Mouse (Mus musculus) cerebellum, adult 11 months (tissue): Measurements from ENCODE around the gene Galnt12.
"Not testable (repeated sequence)": the region's sequence is repeated elsewhere in the genome, so short reads cannot be mapped to it uniquely, and the experiment has no call there.

Experiments used
- DNase-seq: peaks from one replicate; pipeline ENCODE4 v3.0.0; 2022

The Galnt12 gene

DNA sequence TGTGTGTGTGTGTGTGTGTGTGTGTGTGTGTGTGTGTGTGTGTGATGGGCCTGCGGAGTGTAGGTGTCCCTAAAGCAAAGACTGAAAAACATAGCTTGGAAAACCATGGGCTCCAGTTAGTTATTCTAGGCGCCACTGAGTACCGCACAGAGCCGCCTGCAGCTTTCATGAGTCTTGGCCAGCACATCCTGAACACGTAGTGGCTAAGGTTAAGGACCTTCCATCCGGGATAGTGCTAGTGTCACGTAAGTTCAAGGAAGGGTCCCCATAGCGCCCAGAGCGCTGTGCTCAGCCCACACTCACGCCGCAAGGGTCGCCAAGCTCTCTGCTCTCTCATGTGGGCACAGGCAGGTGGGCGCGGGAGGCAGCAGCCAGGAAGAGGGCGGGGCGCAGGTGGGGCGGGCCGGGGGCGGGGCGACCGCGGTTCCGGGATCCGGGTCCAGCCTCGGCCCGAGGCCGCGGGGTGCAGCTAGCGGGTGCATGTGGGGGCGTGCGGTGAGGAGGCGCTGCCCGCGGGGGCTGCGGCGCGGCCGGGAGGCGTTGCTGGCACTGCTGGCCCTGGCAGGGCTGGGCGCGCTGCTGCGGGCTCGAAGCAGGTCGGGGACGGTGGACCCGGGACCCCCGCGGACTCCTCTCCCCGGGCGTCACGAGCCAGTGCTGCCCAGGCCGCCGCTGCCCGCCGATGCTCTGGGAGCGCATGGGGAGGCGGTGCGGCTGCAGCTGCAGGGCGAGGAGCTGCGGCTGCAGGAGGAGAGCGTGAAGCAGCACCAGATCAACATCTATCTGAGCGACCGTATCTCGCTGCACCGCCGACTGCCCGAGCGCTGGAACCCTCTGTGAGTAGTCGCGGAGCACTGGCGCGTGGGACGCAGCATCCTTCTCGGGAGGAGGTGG is at the start of gene Galnt12:
Gene Galnt12, plus strand, starts transcription at position 417 of the 894 bp plus-strand sequence.
- no peak for DNase-seq

DNA sequence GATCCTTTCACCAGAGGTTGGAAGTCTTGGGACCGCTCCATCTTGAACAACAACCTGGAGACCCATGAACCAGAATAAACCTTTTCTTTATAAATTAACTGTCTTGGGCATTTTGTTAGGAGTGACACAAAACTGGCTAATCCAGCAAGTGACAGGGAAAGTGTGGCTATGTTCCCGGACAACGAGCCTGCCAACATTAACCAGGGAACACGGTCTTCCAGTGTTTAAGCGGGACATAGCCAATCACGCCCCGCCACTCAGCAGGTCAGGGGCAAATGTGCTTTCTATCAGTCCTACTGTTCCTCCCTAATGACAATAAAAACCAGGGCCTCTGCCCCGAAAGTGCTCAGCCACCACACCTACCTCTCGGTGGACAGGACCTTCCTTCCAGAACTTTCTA is 47.8 kb upstream of the Galnt12 start:
- DNase-seq = no peak

- no peak for DNase-seq
Observed at GRCm38 (mm10) chr4:47046974-47047373, 44.7 kb upstream of the Galnt12 start.

DNA sequence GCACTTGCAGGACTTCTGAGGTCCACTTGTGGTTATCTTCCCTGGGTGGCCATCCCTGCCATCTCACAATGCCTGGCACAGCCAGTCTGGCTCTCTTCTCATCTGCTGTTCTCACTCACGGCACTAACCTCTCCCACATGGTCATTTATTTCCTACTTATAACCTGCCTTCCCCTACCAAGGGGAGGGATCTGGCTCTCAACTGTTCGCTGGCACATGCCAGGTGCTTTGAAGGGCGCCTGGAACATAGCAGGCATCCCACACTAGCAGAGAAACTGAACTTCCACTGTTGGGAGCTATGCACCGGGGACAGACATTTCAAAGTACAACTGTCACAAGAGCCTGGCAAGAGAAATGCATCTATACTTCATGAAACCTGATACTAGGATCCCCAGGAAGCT is 43.9 kb upstream of the Galnt12 start:
- DNase-seq = no peak

GRCm38 (mm10) chr4:47049216-47049615 is 42.5 kb upstream of the Galnt12 start:
- DNase-seq = no peak

GRCm38 (mm10) chr4:47050167-47050566 is 41.5 kb upstream of the Galnt12 start:
- DNase-seq = peak; percentile 84

GRCm38 (mm10) chr4:47050642-47051381 is 40.9 kb upstream of the Galnt12 start:
- DNase-seq = no peak

- DNase-seq = no peak
Observed at GRCm38 (mm10) chr4:47051905-47052304, 39.8 kb upstream of the Galnt12 start.

DNA sequence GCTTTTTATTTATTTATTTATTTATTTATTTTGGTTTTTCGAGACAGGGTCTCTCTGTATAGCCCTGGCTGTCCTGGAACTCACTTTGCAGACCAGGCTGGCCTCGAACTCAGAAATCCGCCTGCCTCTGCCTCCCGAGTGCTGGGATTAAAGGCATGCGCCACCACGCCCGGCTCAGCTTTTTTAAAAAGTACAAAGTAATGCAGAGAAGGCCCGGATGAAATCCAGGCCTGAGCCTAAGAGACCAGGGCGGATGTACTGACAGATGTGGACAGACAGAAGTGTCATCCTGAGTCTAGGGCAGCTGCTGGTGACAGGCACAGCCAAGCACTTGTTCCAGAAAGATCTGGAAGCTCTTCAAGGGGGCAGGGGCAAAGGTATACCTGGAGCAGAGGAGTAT is 36.5 kb upstream of the Galnt12 start:
- not testable (repeated sequence) for DNase-seq

DNA sequence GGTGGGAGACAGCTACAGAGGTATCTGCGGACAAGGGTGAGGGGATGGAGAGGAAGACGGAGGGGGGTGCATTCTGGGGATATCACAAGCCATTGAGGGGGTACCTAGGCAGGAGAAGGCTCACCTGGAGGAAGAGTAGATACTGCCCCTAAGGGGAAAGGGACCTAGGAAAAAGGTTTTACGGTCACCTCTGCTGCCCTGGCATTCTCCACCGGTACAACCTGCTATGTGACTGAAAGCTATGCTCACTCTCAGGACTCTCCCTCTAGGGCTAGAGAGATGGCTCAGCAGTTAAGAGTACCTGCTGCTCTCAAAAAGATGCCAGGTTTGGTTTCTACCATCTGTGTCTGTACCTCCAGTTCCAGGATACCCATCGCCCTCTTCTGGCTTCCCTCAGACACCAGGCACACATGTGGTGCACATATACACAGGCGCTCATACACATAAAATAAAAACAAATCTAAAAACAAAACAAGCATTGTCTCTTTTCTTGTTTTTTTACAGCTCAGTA is 36.1 kb upstream of the Galnt12 start:
- DNase-seq = no peak

DNA sequence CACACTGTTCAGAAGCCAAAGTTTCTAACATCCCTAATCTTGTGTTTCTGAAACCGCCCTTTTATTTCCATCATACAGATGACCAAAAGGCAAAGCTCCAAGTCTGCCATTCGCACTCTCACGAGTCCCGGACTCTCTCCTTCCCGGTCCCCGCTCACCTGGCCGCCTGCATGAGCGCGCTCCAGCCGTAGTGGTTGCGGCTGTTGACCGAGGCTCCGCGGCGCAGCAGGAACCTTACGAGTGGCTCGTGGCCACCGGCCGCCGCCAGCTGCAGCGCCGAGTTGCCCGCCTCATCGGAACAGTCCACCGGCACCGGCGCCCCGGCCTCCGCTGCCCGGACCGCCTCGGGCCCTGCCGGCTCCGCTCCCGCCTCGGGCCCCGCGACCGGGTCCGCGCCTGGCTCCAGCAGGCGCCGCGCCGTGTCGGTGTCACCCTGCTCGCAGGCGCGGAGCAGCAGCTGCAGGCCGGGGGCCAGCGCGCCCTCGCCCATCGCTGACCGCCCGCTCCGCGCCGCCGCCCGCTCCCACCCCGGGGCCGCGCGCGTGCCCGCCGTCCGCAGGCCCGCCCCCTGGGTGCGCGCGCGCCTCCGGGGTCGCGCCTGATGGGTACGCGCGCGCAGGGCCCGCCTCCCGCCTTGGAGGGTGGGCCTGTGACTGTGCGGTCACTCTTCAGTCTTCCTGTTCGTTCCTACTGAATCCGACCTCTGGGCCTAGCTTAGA is 34.8 kb upstream of the Galnt12 start, which contains the start of gene Anks6:
Gene Anks6, minus strand, starts transcription at position 637 of the 719 bp plus-strand sequence.
- peak; percentile 82 for DNase-seq

- no peak for DNase-seq
Observed at GRCm38 (mm10) chr4:47057510-47058325, 34.0 kb upstream of the Galnt12 start.

DNA sequence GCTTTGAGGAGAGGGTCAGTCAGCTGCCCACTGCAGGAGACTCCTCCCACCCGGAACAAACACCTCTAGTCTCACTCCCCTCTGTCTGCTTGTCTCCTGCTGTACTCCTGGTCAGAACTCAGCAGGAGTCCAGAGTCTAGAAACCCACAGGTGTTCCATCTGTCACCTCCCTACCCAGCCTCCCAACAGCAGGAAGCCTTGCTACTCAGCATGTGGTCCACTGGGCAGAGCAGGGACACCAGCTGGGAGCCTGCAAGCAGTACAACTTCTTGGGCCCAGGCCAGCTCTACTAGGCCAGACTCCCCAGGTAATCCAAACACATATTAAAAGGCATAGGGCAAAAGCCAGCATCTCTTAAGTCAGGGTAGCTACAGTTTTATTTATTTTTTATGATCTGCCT is 30.8 kb upstream of the Galnt12 start:
- no peak for DNase-seq

GRCm38 (mm10) chr4:47075054-47075453 is 16.7 kb upstream of the Galnt12 start:
- no peak for DNase-seq

- no peak for DNase-seq
Observed at GRCm38 (mm10) chr4:47079997-47080646, 11.6 kb upstream of the Galnt12 start.

- no peak for DNase-seq
Observed at GRCm38 (mm10) chr4:47080647-47081010, 11.1 kb upstream of the Galnt12 start.

GRCm38 (mm10) chr4:47083824-47084223 is 7.9 kb upstream of the Galnt12 start:
- no peak for DNase-seq

- no peak for DNase-seq
Observed at GRCm38 (mm10) chr4:47088671-47089070, 3.0 kb upstream of the Galnt12 start.

DNA sequence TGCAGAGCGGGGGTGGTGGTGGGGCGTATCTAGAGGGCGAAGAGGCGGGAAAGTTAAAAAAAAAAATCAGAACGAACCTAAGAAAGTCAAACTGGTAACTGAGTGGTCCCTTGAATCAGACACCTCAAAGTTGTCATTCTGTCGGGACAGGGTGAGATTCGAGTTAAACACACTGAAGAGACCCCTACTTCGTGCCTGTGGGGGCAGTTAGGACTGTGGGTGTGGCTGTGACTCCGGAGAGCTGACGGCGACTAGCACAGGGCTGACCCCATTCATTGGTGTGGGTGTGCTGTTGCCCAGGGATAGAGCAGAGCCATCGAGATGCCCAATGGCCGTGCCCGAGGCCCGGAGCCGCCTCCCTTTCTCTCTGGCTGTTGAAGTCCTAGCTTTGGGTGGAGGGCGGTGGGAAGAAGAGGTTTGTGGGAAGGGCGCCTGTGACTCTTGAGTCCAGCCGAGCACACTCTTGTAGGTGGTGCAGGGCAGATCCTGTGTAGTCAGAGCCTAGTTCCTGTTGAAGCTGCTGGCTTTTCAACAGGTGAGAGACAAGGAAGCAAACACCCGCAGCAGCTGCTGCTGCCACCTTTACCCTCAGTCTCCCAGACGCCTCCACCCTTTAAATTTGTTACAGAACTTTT is 795 bp downstream of the Galnt12 start:
- no peak for DNase-seq

DNA sequence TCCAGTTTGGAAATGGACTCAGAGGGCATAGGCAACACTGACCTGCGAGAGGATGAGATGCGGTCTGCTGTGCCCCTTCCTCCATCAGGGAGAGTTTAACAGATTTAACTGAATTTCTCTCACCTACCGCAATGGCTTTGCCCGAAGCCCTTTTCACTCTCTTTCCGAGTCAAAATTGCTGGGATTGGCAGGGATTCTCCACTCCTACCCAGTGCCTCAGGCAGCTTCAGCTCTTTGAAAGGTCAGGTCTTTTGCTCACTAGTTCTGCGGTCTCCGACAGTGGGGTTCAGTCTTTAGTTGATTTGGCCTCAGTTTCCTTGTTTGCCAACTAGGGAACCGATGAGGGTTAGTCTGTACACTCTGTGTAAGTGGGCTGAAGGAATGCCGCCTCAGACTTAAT is 1.5 kb downstream of the Galnt12 start:
- DNase-seq = no peak

DNA sequence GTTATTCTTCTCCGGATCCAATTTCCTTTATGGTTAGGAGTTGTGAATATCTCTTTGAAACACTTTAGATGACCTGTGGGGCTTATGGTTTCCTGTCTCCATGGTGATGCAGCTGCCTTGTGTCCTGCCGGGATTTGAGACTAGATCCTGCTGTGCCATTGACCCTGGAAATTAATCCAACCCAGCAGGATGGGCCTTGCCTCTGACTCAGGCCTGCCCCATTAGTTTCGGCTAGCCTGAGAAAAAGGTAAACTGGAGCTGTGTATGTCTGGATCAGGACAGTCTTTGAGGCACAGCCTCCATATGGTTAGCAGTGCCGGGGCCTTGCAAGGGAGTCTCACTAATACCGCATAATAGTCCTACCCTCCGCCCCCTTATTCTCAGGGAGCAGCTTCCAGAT is 1.9 kb downstream of the Galnt12 start:
- no peak for DNase-seq
